Comparison of ENCODE assay signal across 15 mouse cellular contexts in the genomic region with DNA sequence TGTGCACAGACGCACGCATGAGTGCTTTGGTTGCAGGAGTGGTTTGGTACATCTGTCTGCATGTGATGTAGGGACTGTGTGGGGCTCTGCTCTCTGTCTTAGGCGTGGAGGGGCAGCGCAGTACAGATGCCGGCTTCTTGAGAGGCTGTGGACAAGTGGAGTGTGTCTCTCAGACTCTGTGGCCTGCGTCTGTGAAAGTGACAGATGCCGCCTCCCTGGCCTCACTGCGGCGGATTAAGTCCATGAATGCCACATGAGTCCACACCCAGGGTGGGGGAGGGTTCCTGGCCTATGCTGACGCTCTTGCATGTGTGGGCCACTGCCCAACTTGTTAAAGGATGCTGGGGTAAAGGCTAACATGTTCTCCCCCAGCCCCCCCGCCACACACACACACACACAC. TPM values are rescaled to one million over a fixed set of nuclear protein-coding genes. Genes with fewer than 3 reads are reported as not detected.
DNase-seq lines count a peak whose midpoint lies in the region; ATAC-seq lines count a peak whose summit lies in the region.
"Had no signal": no experiment of that assay in that cellular context is flagged by ENCODE, and none has a peak within 500 bp of the region (broad histone marks: within the 10 kb centered on the region; RNA-seq: fewer than 3 reads in every experiment).

No protein-coding gene starts in this region.

- H3K4me2 ChIP-seq in embryonic facial prominence, embryonic 11.5 days (ENCODE audit: low read depth, low read length), result no peak overlapping the region
- peak overlapping the region; percentile 14 for H3K4me2 ChIP-seq in forebrain, embryonic 13.5 days
- peak overlapping the region; percentile 18; the same call in 1 of the 2 replicates for H3K4me2 ChIP-seq in hindbrain, embryonic 15.5 days
- peak overlapping the region; percentile 72 for H3K4me2 ChIP-seq in neural tube, embryonic 12.5 days (replicated peaks)
- H3K4me2 ChIP-seq: heart, embryonic 13.5 days; limb, embryonic 13.5 days had no signal

- no peaks in the 10 kb centered on the region for H3K9me3 ChIP-seq in embryonic facial prominence, embryonic 11.5 days (replicated peaks; ENCODE audit: control insufficient read depth, low read length)
- H3K9me3 ChIP-seq in embryonic facial prominence, embryonic 10.5 days, result no peaks in the 10 kb centered on the region
- H3K9me3 ChIP-seq in forebrain, embryonic 13.5 days (replicated peaks), result no peaks in the 10 kb centered on the region
- H3K9me3 ChIP-seq in hindbrain, embryonic 15.5 days, result no peaks in the 10 kb centered on the region
- H3K9me3 ChIP-seq in neural tube, embryonic 12.5 days, result no peaks in the 10 kb centered on the region
- H3K9me3 ChIP-seq: heart, embryonic 13.5 days; limb, embryonic 13.5 days had no signal

- no peaks in the 10 kb centered on the region for H3K36me3 ChIP-seq in embryonic facial prominence, embryonic 11.5 days (replicated peaks; ENCODE audit: control insufficient read depth, insufficient read depth, low read depth, low read length)
- no peaks in the 10 kb centered on the region for H3K36me3 ChIP-seq in embryonic facial prominence, embryonic 10.5 days (replicated peaks)
- H3K36me3 ChIP-seq in forebrain, embryonic 13.5 days (ENCODE audit: poor library complexity, severe bottlenecking), result no peaks in the 10 kb centered on the region
- H3K36me3 ChIP-seq in hindbrain, embryonic 15.5 days, result no peaks in the 10 kb centered on the region
- H3K36me3 ChIP-seq in neural tube, embryonic 12.5 days, result no peaks in the 10 kb centered on the region
- H3K36me3 ChIP-seq: heart, embryonic 13.5 days; limb, embryonic 13.5 days had no signal

- no peak overlapping the region for H3K27ac ChIP-seq in embryonic facial prominence, embryonic 11.5 days (replicated peaks; ENCODE audit: low read depth, low read length)
- no peak overlapping the region for H3K27ac ChIP-seq in embryonic facial prominence, embryonic 10.5 days (replicated peaks)
- peak overlapping the region; percentile 44 for H3K27ac ChIP-seq in forebrain, embryonic 13.5 days
- H3K27ac ChIP-seq in hindbrain, embryonic 15.5 days (replicated peaks), result peak overlapping the region; percentile 13; the same call in 1 of the 2 replicates
- H3K27ac ChIP-seq in neural tube, embryonic 12.5 days, result no peak overlapping the region
- H3K27ac ChIP-seq: heart, embryonic 13.5 days; kidney, postnatal 0 days; limb, embryonic 13.5 days had no signal

- no peak overlapping the region for H3K9ac ChIP-seq in embryonic facial prominence, embryonic 11.5 days (replicated peaks; ENCODE audit: low read length)
- H3K9ac ChIP-seq in forebrain, embryonic 13.5 days, result 0 out of 2 replicates have a peak overlapping the region, but pooled peaks have one; percentile 45
- H3K9ac ChIP-seq in hindbrain, embryonic 15.5 days, result no peak overlapping the region
- H3K9ac ChIP-seq in neural tube, embryonic 12.5 days, result no peak overlapping the region
- H3K9ac ChIP-seq: heart, embryonic 13.5 days; limb, embryonic 13.5 days had no signal

- peaks cover 20% of the 10 kb centered on the region for H3K27me3 ChIP-seq in embryonic facial prominence, embryonic 11.5 days (ENCODE audit: control insufficient read depth, insufficient read depth, low read length)
- H3K27me3 ChIP-seq in embryonic facial prominence, embryonic 10.5 days (replicated peaks; ENCODE audit: low read depth, poor library complexity, severe bottlenecking), result peaks cover 70% of the 10 kb centered on the region
- peaks cover 16% of the 10 kb centered on the region for H3K27me3 ChIP-seq in forebrain, embryonic 13.5 days
- H3K27me3 ChIP-seq in hindbrain, embryonic 15.5 days, result no peaks in the 10 kb centered on the region
- peaks cover 15% of the 10 kb centered on the region; the same call in 1 of the 2 replicates for H3K27me3 ChIP-seq in neural tube, embryonic 12.5 days (replicated peaks)

- no peak for DNase-seq in embryonic facial prominence, embryonic 11.5 days (ENCODE audit: low spot score)
- no peak for DNase-seq in embryonic facial prominence, embryonic 10.5 days (ENCODE audit: low spot score)
- DNase-seq in lung, postnatal 14 days, result no peak
- no peak for DNase-seq in spleen, adult 18-20 months
- DNase-seq: gastrocnemius, postnatal 25 days; layer of hippocampus, adult 9-11 months; lung, adult 2 months had no signal

- 51% methylated on average over 11 of the region's 11 CpGs for WGBS in embryonic facial prominence, embryonic 11.5 days
- 57% methylated on average over 11 of the region's 11 CpGs for WGBS in embryonic facial prominence, embryonic 10.5 days
- 38% methylated on average over 11 of the region's 11 CpGs for WGBS in forebrain, embryonic 13.5 days
- 32% methylated on average over 11 of the region's 11 CpGs for WGBS in hindbrain, embryonic 15.5 days
- WGBS in neural tube, embryonic 12.5 days, result 47% methylated on average over 11 of the region's 11 CpGs

- H3K4me3 ChIP-seq in embryonic facial prominence, embryonic 11.5 days (ENCODE audit: low read depth, low read length), result no peak overlapping the region
- no peak overlapping the region for H3K4me3 ChIP-seq in embryonic facial prominence, embryonic 10.5 days
- no peak overlapping the region for H3K4me3 ChIP-seq in forebrain, embryonic 13.5 days
- no peak overlapping the region for H3K4me3 ChIP-seq in hindbrain, embryonic 15.5 days
- H3K4me3 ChIP-seq in neural tube, embryonic 12.5 days, result no peak overlapping the region
- H3K4me3 ChIP-seq: heart, embryonic 13.5 days; limb, embryonic 13.5 days had no signal

- ATAC-seq in embryonic facial prominence, embryonic 11.5 days (replicated peaks; ENCODE audit: insufficient number of reproducible peaks, low FRiP score, low TSS enrichment, low read depth), result 0 out of 2 replicates have a peak, but pooled peaks have one; percentile 4
- no peak for ATAC-seq in forebrain, embryonic 13.5 days
- no peak for ATAC-seq in hindbrain, embryonic 15.5 days (ENCODE audit: low FRiP score, low read depth)
- ATAC-seq in neural tube, embryonic 12.5 days (ENCODE audit: low FRiP score, low read depth), result no peak
- ATAC-seq in CD4-positive, CD25-positive, alpha-beta regulatory T cell, adult 4 months, result no peak
- ATAC-seq: activated CD4-positive, CD25-positive, alpha-beta regulatory T cell, adult 4 months had no signal

- peaks cover 2% of the 10 kb centered on the region; the same call in 1 of the 2 replicates for H3K4me1 ChIP-seq in embryonic facial prominence, embryonic 11.5 days (ENCODE audit: control insufficient read depth, insufficient read depth, low read length)
- peaks cover 52% of the 10 kb centered on the region for H3K4me1 ChIP-seq in embryonic facial prominence, embryonic 10.5 days
- H3K4me1 ChIP-seq in forebrain, embryonic 13.5 days, result peaks cover 56% of the 10 kb centered on the region
- H3K4me1 ChIP-seq in hindbrain, embryonic 15.5 days (replicated peaks), result peaks cover 73% of the 10 kb centered on the region
- H3K4me1 ChIP-seq in neural tube, embryonic 12.5 days, result peaks cover 51% of the 10 kb centered on the region

RNA-seq across cellular contexts. Expression of a gene that starts 5.2 kb away (rescaled TPM):
- polyA plus RNA-seq in embryonic facial prominence, embryonic 11.5 days (2014; fragmentation: Nextera tagmentation; extraction: Ambion mirVana), result 4.2 and 9.8 TPM in 2 replicates
- 4.9 and 6.2 TPM in 2 replicates for polyA plus RNA-seq in embryonic facial prominence, embryonic 10.5 days (2016; fragmentation: Nextera tagmentation; extraction: Ambion mirVana)
- 21.9 and 22.2 TPM in 2 replicates for polyA plus RNA-seq in forebrain, embryonic 13.5 days (2015; fragmentation: Nextera tagmentation; extraction: Ambion mirVana)
- polyA plus RNA-seq in hindbrain, embryonic 15.5 days (2015; fragmentation: Nextera tagmentation; extraction: Ambion mirVana), result 29.6 and 33.4 TPM in 2 replicates
- polyA plus RNA-seq in neural tube, embryonic 12.5 days (2016; fragmentation: Nextera tagmentation; extraction: Ambion mirVana), result 28.1 and 32.6 TPM in 2 replicates
- 10 to 100 TPM; 25.9 to 29.4 TPM for polyA plus RNA-seq in CD4-positive, CD25-positive, alpha-beta regulatory T cell, adult 4 months (2017; shearing (Covaris generic))

RNA-seq across cellular contexts. Expression of a gene that starts 46.1 kb away (rescaled TPM):
- polyA plus RNA-seq in embryonic facial prominence, embryonic 11.5 days (2014; fragmentation: Nextera tagmentation; extraction: Ambion mirVana), result 7.7 and 7.9 TPM in 2 replicates
- 11.3 and 12.0 TPM in 2 replicates for polyA plus RNA-seq in embryonic facial prominence, embryonic 10.5 days (2016; fragmentation: Nextera tagmentation; extraction: Ambion mirVana)
- polyA plus RNA-seq in forebrain, embryonic 13.5 days (2015; fragmentation: Nextera tagmentation; extraction: Ambion mirVana), result 11.0 and 12.5 TPM in 2 replicates
- 16.5 and 17.3 TPM in 2 replicates for polyA plus RNA-seq in hindbrain, embryonic 15.5 days (2015; fragmentation: Nextera tagmentation; extraction: Ambion mirVana)
- 15.5 and 17.7 TPM in 2 replicates for polyA plus RNA-seq in neural tube, embryonic 12.5 days (2016; fragmentation: Nextera tagmentation; extraction: Ambion mirVana)
- 10 to 100 TPM; 23.6 to 29.8 TPM for polyA plus RNA-seq in CD4-positive, CD25-positive, alpha-beta regulatory T cell, adult 4 months (2017; shearing (Covaris generic))

RNA-seq across cellular contexts. Expression of a gene that starts 46.9 kb away (rescaled TPM):
- polyA plus RNA-seq in embryonic facial prominence, embryonic 11.5 days (2014; fragmentation: Nextera tagmentation; extraction: Ambion mirVana), result 2.5 and 3.5 TPM in 2 replicates
- 2.7 and 3.3 TPM in 2 replicates for polyA plus RNA-seq in embryonic facial prominence, embryonic 10.5 days (2016; fragmentation: Nextera tagmentation; extraction: Ambion mirVana)
- 2.0 and 2.1 TPM in 2 replicates for polyA plus RNA-seq in forebrain, embryonic 13.5 days (2015; fragmentation: Nextera tagmentation; extraction: Ambion mirVana)
- polyA plus RNA-seq in hindbrain, embryonic 15.5 days (2015; fragmentation: Nextera tagmentation; extraction: Ambion mirVana), result 1.6 and 2.1 TPM in 2 replicates
- polyA plus RNA-seq in neural tube, embryonic 12.5 days (2016; fragmentation: Nextera tagmentation; extraction: Ambion mirVana), result 2.1 and 2.9 TPM in 2 replicates
- 1 to 10 TPM; 2.8 to 3.0 TPM for polyA plus RNA-seq in CD4-positive, CD25-positive, alpha-beta regulatory T cell, adult 4 months (2017; shearing (Covaris generic))

Comparison
In these comparisons a context has a peak if more than half of its experiments do, and no peak if none do; other contexts are left out.
1. H3K27ac ChIP-seq: peak in forebrain, embryonic 13.5 days (single experiment) and hindbrain, embryonic 15.5 days (single experiment); none in embryonic facial prominence, embryonic 11.5 days (single experiment), embryonic facial prominence, embryonic 10.5 days (single experiment) and neural tube, embryonic 12.5 days (single experiment).